Mouse (Mus musculus) right cerebral cortex, postnatal 10 days (tissue): ENCODE data around the gene Map3k19.

Experiments
- DNase-seq, 2 experiments: peaks; one replicate each; pipeline ENCODE4 v3.0.0; 2021; ENCODE audit warnings: low spot score in 2 of 2

The Map3k19 gene

GRCm38 (mm10) chr1:127796752-127797151 is 58.1 kb downstream of the Map3k19 start:
- DNase-seq = no peak

DNA sequence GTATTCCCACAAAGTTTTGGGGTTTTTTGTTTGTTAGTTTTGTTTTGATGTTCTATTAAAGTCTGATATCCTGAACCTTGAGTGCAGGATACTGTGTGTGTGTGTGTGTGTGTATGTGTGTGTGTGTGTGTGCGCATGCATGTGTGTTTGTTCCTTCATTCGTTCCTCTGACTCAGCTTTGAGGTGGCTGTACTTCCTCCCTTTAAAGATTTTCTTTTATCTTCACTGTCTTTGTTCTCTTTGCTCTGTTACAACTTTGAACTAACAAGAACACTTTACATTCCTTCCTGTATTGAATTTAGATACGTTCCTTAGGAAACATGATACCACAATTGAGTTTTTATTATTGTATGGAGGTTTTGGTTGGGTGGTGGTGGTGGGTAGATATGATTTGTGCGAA is 58.5 kb downstream of the Map3k19 start:
- no peak for DNase-seq

GRCm38 (mm10) chr1:127795087-127795769 is 59.6 kb downstream of the Map3k19 start:
- no peak for DNase-seq

- no peak for DNase-seq
Measured at GRCm38 (mm10) chr1:127793459-127793858, 61.4 kb downstream of the Map3k19 start.

- DNase-seq = no peak
Measured at GRCm38 (mm10) chr1:127788943-127789342, 65.9 kb downstream of the Map3k19 start.

- DNase-seq = no peak
Measured at GRCm38 (mm10) chr1:127785882-127786281, 68.9 kb downstream of the Map3k19 start.

DNA sequence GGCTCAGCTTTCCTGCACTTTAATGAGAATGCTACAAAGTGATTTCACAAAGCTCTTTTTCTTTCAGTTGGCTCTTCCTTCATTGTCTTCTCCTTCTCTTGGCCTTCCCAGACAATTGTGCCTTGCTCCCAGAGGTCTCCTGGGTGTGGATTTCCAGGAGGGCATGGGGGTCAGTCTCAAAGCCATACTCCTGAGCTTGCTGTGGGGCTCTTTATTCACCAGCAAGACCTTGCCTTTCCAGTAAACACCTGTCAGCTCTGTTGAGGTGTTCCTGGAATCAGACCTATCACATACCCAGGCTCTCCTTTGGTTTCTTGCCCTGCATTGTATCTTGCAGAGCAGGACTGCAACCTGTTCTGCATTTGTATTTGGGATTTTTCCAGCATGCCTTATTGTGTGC is 71.0 kb downstream of the Map3k19 start:
- DNase-seq = no peak

GRCm38 (mm10) chr1:127780849-127781248 is 74.0 kb downstream of the Map3k19 start:
- DNase-seq = no peak

DNA sequence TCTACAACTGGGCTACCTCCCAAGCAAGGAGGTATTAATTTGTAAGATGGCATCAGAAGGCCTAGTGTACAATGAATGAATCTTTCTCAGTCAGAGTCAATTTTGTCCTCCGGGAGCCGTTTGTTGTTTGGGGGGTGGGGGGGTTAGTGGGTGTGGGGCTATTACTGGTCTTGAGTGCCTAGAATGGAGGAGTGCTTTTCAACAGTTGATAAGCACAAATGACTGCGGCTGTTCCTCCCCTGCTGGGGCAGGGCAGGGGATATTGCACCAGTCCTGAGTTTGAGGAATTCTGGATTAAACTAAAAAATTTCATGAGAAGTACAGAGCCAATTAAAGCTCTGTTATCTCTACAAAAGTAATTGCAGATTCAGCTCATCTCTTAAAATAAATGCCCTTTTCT is 74.7 kb downstream of the Map3k19 start:
- DNase-seq = no peak

DNA sequence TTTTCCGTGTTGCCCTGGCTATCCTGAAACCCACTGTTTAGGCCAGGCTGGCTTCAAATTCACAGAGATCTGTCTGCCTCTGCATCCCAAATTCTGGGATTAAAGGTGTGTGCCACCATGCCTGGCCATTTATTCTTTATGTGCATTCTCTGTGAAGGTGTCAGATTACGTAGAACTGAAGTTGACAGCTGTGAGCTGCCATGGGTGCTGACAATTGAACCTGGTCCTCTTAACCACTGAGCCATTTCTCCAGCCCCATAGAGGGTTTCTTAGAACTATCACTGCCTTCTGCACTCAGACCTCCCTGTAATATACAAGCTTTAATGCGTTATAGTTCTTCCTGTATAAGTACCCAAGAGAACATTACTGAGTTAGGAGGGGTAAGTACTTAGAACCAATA is 76.2 kb downstream of the Map3k19 start:
- no peak for DNase-seq

DNA sequence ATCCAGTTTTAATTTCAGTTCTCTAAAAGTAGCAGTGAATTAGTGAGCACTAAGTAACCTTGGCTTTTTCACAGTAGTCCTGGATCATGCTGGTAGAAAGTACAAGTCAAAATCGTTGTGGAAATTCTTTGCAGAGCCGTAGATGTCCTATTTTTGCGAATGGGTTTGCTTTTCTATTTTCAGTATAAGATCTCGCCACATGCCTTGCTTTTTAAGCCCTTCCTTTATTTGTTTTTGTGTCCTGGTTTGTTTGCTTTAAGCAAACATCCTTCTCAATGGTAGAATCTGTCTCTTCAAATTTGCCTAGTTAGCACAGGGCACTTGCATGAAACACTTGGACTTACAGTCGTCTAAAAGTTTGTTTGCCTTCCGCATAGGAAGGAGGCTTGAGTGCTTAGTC is 78.6 kb downstream of the Map3k19 start:
- no peak for DNase-seq

- no peak for DNase-seq
Measured at GRCm38 (mm10) chr1:127775206-127775720, 79.6 kb downstream of the Map3k19 start.

- DNase-seq = no peak
Measured at GRCm38 (mm10) chr1:127774501-127774880, 80.3 kb downstream of the Map3k19 start.

DNA sequence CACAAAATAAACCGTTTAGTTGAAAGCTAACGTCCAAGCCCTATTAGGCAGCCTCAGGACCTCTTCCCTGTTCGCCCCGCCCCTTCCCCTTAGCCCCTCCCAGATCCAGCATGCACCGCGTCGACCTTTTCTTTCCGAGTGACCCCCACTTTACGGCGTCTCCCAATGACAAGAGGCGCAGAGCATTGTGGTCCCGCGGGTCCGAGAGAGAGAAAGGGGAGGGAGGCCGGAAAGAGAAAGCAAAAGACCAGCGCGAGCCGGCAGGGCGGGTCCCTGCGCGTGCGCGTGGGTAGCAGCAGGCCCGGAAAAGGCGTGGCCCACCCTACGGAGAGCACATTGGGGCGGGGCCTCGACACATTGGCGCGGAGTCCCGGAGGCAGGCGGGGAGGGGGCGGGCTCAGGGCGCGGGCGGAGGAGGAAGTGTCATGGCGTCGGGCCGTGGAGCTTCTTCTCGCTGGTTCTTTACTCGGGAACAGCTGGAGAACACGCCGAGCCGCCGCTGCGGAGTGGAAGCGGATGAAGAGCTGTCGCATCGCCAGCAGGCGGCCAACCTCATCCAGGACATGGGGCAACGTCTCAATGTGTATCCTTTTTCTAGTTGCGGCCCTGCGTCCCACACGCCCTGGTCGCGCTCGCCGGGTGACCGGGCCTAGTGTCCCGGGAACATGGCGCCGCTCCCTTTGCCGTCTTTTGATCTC is 80.9 kb downstream of the Map3k19 start, which contains the start of gene Ccnt2:
TSS of gene Ccnt2 (plus strand) at position 362 of the 698 bp plus-strand sequence.
- DNase-seq = peak; percentile 99 to 100

- DNase-seq = peak in 1 of 2 experiments; percentile 32
Measured at GRCm38 (mm10) chr1:127773198-127773802, 81.5 kb downstream of the Map3k19 start.

DNA sequence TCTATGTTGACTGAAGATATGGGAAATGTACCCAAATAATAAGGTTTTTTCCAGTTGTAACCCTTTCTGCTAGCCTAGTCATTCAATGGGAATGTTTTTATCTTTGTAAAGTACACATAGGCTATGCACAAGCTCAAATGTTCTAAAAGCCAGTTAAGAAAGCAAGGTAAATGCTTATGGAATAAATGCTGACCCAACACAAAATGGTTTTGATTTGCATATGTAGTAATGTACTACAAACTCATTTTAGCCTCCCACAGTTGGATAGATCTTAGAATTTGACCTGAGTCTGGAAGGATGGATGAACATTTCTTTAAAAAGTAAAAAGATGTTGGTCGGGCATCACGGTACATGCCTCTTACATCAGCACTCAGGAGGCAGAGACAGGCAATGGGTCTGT is 88.1 kb downstream of the Map3k19 start:
- DNase-seq = no peak

DNA sequence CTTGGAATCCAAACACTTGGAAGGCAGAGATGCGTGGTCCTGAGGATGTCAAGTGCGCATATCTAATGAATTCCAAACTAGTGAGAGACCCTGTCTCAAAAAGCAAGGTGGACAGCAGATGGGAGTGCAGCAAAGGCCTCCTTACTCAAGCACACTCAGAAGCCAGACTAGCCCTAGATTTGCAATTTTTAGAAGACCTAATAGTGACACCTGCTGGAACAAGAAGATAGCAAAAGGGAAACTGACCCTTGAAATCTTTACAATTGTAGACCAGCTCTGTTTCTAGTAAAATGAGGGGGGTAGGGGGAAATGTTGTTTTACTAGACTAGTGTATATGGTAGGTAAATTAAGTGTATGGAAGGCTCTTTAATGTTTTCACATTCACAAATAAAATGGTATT is 89.4 kb downstream of the Map3k19 start:
- no peak for DNase-seq
